Mouse (Mus musculus) heart, postnatal 0 days (tissue): ENCODE measurements around the gene Pakap. TPM values are rescaled to one million over a fixed set of nuclear protein-coding genes. Genes with fewer than 3 reads are reported as not detected.

Experiments
- ATAC-seq: fragments of 200-750 bp; cut with Nextera tagmentation; 2 replicates; pipeline ENCODE4 v1.8.0; 2017; ENCODE audit warnings: low read depth, moderate number of reproducible peaks, moderate library complexity; ENCODE audit not compliant: insufficient read depth
- DNase-seq: peaks from one replicate; pipeline ENCODE4 v3.0.0-alpha.2; 2016; ENCODE audit warnings: low spot score
- H3K27ac ChIP-seq: fragments of 300-500 bp; sonication (generic); 2 replicates; pipeline ENCODE4 v1.5.1; 2014; ENCODE audit warnings: low read depth, mild to moderate bottlenecking
- H3K27me3 ChIP-seq: fragments of 300-500 bp; sonication (generic); 2 replicates; pipeline ENCODE4 v1.6.1; 2014; ENCODE audit warnings: low read length, mixed read lengths; ENCODE audit not compliant: control insufficient read depth, insufficient read depth
- H3K36me3 ChIP-seq: fragments of 300-500 bp; sonication (generic); replicated peaks from 2 replicates; pipeline ENCODE4 v1.6.1; 2014; ENCODE audit warnings: low read length, mixed read lengths; ENCODE audit not compliant: control insufficient read depth, insufficient read depth
- H3K4me1 ChIP-seq: fragments of 300-500 bp; sonication (generic); 2 replicates; pipeline ENCODE4 v1.6.1; 2014; ENCODE audit warnings: antibody characterized with exemption; ENCODE audit not compliant: control insufficient read depth, insufficient read depth
- H3K4me2 ChIP-seq: fragments of 300-500 bp; sonication (generic); 2 replicates; pipeline ENCODE4 v1.6.1; 2014; ENCODE audit warnings: low read depth, mild to moderate bottlenecking, low read length, moderate library complexity
- H3K4me3 ChIP-seq: fragments of 300-500 bp; sonication (generic); 2 replicates; pipeline ENCODE4 v1.5.1; 2014; ENCODE audit warnings: low read depth, low read length
- H3K9ac ChIP-seq: fragments of 300-500 bp; sonication (generic); replicated peaks from 2 replicates; pipeline ENCODE4 v1.6.1; 2014; ENCODE audit warnings: low read depth, low read length, mixed read lengths
- H3K9me3 ChIP-seq: fragments of 300-500 bp; sonication (generic); replicated peaks from 2 replicates; pipeline ENCODE4 v1.6.1; 2016; ENCODE audit warnings: low read length; ENCODE audit not compliant: control insufficient read depth
- CTCF ChIP-seq: IDR thresholded peaks from 2 replicates; pipeline ENCODE4 v1.5.1; 2016; ENCODE audit warnings: antibody characterized with exemption, control low read depth, low read depth
- EP300 ChIP-seq: IDR thresholded peaks from 2 replicates; pipeline ENCODE4 v1.6.1; 2016; ENCODE audit warnings: antibody characterized with exemption, low read depth
- WGBS: fragments of 180-500 bp; shearing (Covaris S2); extraction: QIAGEN DNeasy Blood & Tissue Kit; methylation state at CpG from one replicate; pipeline ENCODE4 v1.1.7; 2014; 5-methylcytosine and 5-hydroxymethylcytosine counted together
- polyA plus RNA-seq: library from polyadenylated mRNA; unstranded; fragments of >200 nt; fragmentation: Nextera tagmentation; extraction: Ambion mirVana; gene quantifications from 2 replicates; pipeline ENCODE4 v1.2.1, GENCODE M21; 2015
- total RNA-seq: library from RNA; depleted of rRNA; stranded (reverse); fragments of >200 nt; gene quantifications from 2 replicates; pipeline ENCODE4 v1.2.3, GENCODE M21; 2014; ENCODE audit warnings: low replicate concordance

Gene Pakap
- total and polyA plus RNA-seq, 2 experiments from 2014 or later: 21.1 to 43.7 TPM

DNA sequence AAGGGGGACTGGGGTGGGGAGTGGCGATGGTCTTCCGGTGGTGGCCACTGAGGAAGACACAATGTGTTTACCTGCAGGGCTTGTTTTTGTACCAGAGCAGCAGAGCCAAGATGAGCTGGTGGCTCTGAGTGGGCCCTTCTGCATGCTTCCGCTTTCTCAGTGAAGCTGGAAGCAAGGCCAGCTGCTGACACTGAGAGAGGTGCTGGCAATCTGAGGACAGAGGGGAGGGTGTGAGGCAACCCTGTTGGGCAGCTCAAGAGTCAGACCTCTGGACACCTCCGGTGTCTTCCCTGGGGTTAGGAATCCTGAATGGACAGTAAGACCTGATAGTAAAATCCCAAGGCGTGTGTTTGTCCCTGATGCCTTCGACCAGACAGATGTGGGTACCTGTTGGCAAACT, 32.0 kb downstream of the Pakap start:
- Histone ChIP-seq H3K9me3 (no peaks in the 10 kb centered on the region), H3K36me3 (no peaks in the 10 kb centered on the region), H3K9ac (no peak overlapping the region), H3K27me3 (no peaks in the 10 kb centered on the region), H3K4me3 (no peak overlapping the region), H3K4me2 (no peak overlapping the region), H3K27ac (peak overlapping the region; percentile 36; the same call in 1 of the 2 replicates), H3K4me1 (peaks cover 41% of the 10 kb centered on the region)
- no peak for TF ChIP-seq CTCF
- no peak for TF ChIP-seq EP300
- DNase-seq: no peak
- ATAC-seq: no peak
- WGBS: 72% methylated on average over 6 of the region's 6 CpGs

DNA sequence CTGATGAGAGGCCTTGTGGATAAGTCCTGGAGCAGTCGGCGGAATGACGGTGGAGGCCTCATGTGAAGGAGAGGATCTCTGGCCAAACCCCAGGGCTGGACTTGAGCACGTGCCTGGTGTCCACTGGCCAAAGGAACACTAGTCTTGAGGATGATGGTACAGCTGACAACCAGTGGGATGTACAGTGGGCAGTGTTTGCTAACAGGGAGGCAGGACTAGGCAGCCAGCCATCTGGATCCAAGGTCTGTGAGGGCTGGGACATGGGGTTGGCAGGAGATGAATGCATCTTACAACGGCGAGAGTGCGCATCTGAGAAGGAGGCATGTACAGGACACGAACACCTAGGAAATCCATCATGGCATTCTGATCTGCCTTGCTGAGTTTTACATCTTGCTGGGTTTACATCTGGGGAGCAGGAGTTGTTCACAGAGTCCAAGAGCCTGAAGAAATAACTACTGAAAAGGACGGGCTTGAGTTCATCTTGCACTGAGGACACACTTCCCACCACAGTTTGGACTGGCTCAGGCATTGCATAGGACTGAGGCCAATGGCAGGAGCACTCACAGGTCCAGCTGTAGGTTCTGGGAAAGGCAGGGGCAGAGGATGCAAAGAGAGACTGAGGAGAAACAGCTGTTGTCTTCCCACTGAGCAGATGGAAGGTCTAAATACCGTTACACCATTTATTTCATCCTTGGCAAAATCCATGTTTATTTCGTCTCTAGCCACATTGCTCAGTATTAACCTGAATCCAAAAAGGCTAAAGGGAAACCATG, 32.9 kb downstream of the Pakap start:
- Histone ChIP-seq H3K4me1 (peaks cover 42% of the 10 kb centered on the region), H3K27me3 (no peaks in the 10 kb centered on the region), H3K36me3 (no peaks in the 10 kb centered on the region), H3K9me3 (no peaks in the 10 kb centered on the region), H3K27ac (peak overlapping the region; percentile 44; the same call in 1 of the 2 replicates), H3K4me2 (no peak overlapping the region), H3K4me3 (no peak overlapping the region), H3K9ac (no peak overlapping the region)
- DNase-seq (no peak), ATAC-seq (0 out of 2 replicates have a peak, but pooled peaks have one; percentile 16)
- TF ChIP-seq CTCF: no peak
- no peak for TF ChIP-seq EP300
- WGBS: 63% methylated on average over 11 of the region's 11 CpGs

DNA sequence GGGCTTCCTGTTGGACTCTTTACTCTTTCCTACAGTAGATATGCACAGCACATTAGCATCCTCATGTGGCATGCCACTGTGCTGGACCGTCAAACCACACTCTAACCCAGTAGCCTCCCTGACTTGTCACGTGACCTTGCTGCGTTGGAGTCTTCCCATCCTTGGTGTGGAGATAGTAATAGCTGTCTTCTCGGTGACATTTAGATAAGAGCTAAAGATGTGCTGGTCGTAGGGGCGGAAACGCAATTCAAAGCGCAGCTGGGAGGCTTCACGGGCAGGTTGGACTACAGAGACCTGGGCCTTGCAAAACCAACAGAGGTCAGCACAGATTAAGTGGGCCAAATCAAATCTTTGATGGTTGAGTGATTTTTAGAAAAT, 33.5 kb downstream of the Pakap start:
- no peak overlapping the region for H3K9ac ChIP-seq
- H3K36me3 ChIP-seq: no peaks in the 10 kb centered on the region
- 0 out of 2 replicates have a peak overlapping the region, but pooled peaks have one; percentile 44 for H3K27ac ChIP-seq
- peaks cover 42% of the 10 kb centered on the region for H3K4me1 ChIP-seq
- TF ChIP-seq CTCF: 0 out of 2 replicates have a peak, but pooled peaks have one; percentile 3
- TF ChIP-seq EP300: no peak
- H3K9me3 ChIP-seq: no peaks in the 10 kb centered on the region
- ATAC-seq (no peak), DNase-seq (no peak)
- no peaks in the 10 kb centered on the region for H3K27me3 ChIP-seq
- WGBS: 30% methylated on average over 9 of the region's 9 CpGs
- no peak overlapping the region for H3K4me2 ChIP-seq
- H3K4me3 ChIP-seq: no peak overlapping the region

DNA sequence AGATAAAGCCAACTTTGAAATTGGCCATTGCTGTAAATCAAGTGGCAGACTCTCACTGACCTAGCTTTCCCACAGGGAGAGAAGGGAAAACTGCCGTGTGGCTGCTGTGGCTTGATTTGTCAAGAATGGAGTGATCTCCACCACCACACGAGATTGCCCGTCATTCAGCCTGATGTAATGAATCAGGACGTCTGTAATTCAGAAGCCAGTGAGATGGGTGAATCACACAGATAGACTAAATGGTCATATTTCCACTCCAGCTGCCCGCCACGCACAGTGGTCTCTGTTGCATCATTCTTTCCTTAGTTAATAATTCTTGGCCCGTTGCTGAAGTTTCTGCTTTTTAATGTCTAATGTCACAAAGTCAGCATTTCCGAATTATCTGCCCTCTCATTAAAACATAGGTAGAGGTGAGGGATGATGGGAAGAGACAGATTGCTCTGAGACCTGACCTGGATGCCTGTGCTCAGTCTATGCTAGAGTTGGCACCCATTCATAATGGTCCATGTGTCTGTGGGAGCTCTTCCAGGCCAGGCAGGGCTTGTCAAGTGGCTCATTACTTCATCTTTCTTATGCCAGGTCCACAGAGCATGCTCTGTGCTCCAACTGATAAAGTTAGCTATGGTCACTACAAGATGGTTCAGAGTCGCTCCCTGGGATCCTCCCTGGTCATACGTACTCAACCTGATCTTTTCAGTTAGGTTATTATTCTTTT, 34.1 kb downstream of the Pakap start:
- 51% methylated on average over 10 of the region's 10 CpGs for WGBS
- H3K9ac ChIP-seq: no peak overlapping the region
- peak overlapping the region; percentile 52 for H3K27ac ChIP-seq
- ATAC-seq (peak; percentile 60), DNase-seq (peak; percentile 38)
- no peak overlapping the region for H3K4me2 ChIP-seq
- no peaks in the 10 kb centered on the region for H3K9me3 ChIP-seq
- TF ChIP-seq CTCF: no peak
- no peak for TF ChIP-seq EP300
- H3K36me3 ChIP-seq: no peaks in the 10 kb centered on the region
- H3K27me3 ChIP-seq: no peaks in the 10 kb centered on the region
- no peak overlapping the region for H3K4me3 ChIP-seq
- peaks cover 45% of the 10 kb centered on the region for H3K4me1 ChIP-seq

DNA sequence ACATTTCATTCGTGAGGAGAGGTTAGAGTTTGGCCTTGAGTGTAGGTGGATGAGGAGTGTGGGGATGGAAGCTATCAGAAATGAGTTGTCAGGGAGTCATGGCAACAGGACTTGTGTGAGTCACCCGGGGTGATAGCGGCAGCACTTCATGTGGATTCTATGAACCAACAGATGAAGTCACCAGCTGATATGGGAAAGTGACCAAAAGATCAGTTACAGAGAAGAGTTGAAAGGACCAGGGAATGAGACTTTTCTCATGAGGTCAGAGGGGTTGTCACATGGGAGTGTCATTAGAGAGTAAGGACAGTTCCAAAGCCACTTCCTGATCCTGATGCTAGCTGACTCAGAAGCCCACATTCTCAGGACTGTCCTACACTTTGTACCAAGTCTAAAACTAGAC, 38.3 kb downstream of the Pakap start:
- Histone ChIP-seq H3K36me3 (no peaks in the 10 kb centered on the region), H3K9ac (no peak overlapping the region), H3K27ac (peak overlapping the region; percentile 57), H3K4me1 (peaks cover 24% of the 10 kb centered on the region), H3K9me3 (no peaks in the 10 kb centered on the region), H3K4me3 (no peak overlapping the region), H3K27me3 (no peaks in the 10 kb centered on the region), H3K4me2 (no peak overlapping the region)
- TF ChIP-seq EP300 (no peak; the same call in 1 of the 2 replicates), CTCF (no peak)
- WGBS: 16% methylated on average over 3 of the region's 3 CpGs
- DNase-seq: peak; percentile 68
- ATAC-seq: peak; percentile 59
